Mouse (Mus musculus): ENCODE measurements around the gene Lrba. TPM values are rescaled to one million over a fixed set of nuclear protein-coding genes. Genes with fewer than 3 reads are reported as not detected.

The Lrba gene
- 23.5 and 38.4 TPM in 2 replicates for polyA plus RNA-seq (2012; rRNA removed)

- no peak for DNase-seq (ENCODE audit: low read depth, low spot score)
- under 1% methylated on average over 51 of the region's 55 CpGs for WGBS
These were observed at the start of gene Lrba for GRCm38 (mm10) chr3:86224564-86225421. Lrba (plus strand) TSS chr3:86224680.

DNA sequence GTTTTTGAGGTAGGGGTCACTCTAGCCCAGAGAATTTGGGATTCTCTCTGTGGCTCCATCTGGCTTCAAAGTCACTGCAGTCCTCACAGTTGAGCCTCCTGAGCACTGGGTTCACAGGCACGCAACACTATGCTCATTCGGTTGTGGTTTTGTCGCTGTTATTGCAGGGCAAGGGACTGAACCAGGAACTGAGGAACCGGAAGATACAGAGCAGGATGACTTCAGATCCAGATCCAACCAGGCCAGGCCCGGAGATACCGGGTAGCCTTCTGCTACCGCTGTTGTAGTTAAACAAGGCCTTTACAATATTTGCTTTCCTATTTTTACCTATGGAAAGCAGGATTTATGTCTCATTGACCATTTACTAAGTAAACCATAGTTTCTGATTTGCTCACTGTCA, 44.8 kb upstream of the Lrba start:
- 33% methylated on average over 7 of the region's 7 CpGs for WGBS
- DNase-seq (ENCODE audit: low read depth, low spot score), result peak; percentile 51

- WGBS, result 33% methylated on average over 5 of the region's 5 CpGs
- DNase-seq (ENCODE audit: low read depth, low spot score), result no peak
These were observed 43.4 kb upstream of the Lrba start for GRCm38 (mm10) chr3:86181107-86181506.

- DNase-seq (ENCODE audit: low read depth, low spot score), result no peak
- WGBS, result 90% methylated on average over 7 of the region's 7 CpGs
These were observed 39.9 kb upstream of the Lrba start for GRCm38 (mm10) chr3:86184546-86184945.

- 34% methylated on average over 5 of the region's 5 CpGs for WGBS
- DNase-seq (ENCODE audit: low read depth, low spot score), result no peak
These were observed 36.6 kb upstream of the Lrba start for GRCm38 (mm10) chr3:86187736-86188389.

GRCm38 (mm10) chr3:86195981-86196380, 28.5 kb upstream of the Lrba start:
- WGBS, result 64% methylated on average over 15 of the region's 15 CpGs
- no peak for DNase-seq (ENCODE audit: low read depth, low spot score)

DNA sequence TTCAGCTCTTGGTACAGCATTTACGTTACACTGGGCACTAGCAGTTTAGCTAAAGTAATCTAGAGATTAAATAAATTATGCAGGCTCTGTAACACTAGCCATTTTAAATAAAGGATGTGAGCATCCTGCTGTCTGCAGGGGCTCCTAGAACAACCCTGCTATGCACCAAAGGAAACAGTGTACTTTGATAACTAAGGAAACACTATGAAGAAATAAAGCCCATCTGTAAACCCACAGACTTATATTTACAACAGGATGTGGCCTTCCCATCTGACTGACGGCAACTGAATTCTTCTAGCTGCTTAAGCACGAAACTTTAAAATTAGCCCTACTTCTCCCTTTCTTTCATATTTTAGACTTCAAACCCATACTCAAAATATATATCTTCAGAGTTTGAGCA, 28.0 kb upstream of the Lrba start:
- DNase-seq (ENCODE audit: low read depth, low spot score), result no peak
- WGBS, result 77% methylated on average over 3 of the region's 3 CpGs

- DNase-seq (ENCODE audit: low read depth, low spot score), result no peak
- 88% methylated on average over 1 of the region's 1 CpGs for WGBS
These were observed 22.8 kb upstream of the Lrba start for GRCm38 (mm10) chr3:86201645-86202175.

GRCm38 (mm10) chr3:86202449-86202848, 22.0 kb upstream of the Lrba start:
- no peak for DNase-seq (ENCODE audit: low read depth, low spot score)
- WGBS, result 92% methylated on average over 3 of the region's 3 CpGs

GRCm38 (mm10) chr3:86204608-86205358, 19.7 kb upstream of the Lrba start:
- no peak for DNase-seq (ENCODE audit: low read depth, low spot score)
- WGBS, result 90% methylated on average over 6 of the region's 6 CpGs

DNA sequence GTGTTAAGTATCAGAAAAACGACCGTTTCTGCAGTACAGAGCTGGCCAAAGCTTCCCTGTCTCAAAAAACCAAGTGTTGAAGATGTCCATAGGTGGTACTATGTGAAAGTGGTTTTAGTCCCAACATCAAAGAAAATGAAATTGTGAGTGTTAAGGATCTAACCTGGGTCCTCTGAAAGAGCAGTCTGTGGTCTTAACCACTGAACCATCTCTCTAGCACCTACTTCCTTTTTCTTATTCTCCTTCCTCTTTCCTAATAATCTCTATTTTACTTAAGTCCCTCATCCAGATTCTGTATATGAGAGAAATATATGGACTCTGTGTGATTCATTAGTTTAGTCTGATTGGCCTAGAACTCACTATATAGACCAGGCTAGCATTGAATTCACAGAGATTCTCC, 17.9 kb upstream of the Lrba start:
- DNase-seq (ENCODE audit: low read depth, low spot score), result no peak
- WGBS, result 84% methylated on average over 2 of the region's 2 CpGs

- DNase-seq (ENCODE audit: low read depth, low spot score), result no peak
- 87% methylated on average over 10 of the region's 10 CpGs for WGBS
These were observed 14.1 kb upstream of the Lrba start for GRCm38 (mm10) chr3:86210267-86210939.

- WGBS, result 77% methylated on average over 3 of the region's 3 CpGs
- no peak for DNase-seq (ENCODE audit: low read depth, low spot score)
These were observed 13.5 kb upstream of the Lrba start for GRCm38 (mm10) chr3:86210959-86211358.

- no peak for DNase-seq (ENCODE audit: low read depth, low spot score)
- 88% methylated on average over 4 of the region's 4 CpGs for WGBS
These were observed 10.2 kb upstream of the Lrba start for GRCm38 (mm10) chr3:86214248-86214647.

DNA sequence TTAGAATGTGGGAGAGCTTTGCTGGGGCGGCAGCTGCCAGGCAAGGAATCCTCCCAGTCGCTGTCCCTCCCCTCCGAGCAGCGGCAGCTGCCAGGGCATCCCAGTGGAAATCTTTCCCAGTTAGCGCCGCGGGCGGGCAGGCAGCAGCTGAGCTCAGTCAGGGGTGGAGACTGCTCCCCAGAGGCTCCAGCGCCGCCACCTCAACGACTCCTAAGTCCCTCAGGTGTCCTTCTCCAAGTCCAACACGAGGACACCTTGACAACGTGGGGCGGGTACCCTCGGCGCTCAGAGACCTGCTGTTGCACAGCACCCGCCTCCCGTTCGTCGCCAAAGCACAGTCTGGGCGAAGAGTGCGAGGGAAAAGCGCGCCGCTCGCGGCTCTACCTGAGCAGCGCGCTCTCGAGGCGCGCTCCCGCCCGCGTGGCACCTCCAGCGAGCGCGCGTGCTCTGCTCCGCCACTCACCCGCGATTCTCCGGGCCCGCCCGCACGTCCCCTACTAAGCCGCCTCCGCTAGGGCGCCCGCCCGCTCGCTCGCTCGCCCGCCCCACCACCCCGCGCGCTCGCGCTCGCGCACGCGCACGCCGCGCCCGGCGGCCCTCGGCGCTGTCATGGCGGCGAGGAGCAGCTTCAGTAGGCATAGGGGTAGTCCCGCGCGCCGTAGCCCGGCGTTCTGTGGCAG, 706 bp upstream of the Lrba start:
- WGBS, result under 1% methylated on average over 76 of the region's 79 CpGs
- DNase-seq (ENCODE audit: low read depth, low spot score), result no peak

- under 1% methylated on average over 28 of the region's 28 CpGs for WGBS
- DNase-seq (ENCODE audit: low read depth, low spot score), result no peak
These were observed 241 bp upstream of the Lrba start for GRCm38 (mm10) chr3:86224314-86224563.

DNA sequence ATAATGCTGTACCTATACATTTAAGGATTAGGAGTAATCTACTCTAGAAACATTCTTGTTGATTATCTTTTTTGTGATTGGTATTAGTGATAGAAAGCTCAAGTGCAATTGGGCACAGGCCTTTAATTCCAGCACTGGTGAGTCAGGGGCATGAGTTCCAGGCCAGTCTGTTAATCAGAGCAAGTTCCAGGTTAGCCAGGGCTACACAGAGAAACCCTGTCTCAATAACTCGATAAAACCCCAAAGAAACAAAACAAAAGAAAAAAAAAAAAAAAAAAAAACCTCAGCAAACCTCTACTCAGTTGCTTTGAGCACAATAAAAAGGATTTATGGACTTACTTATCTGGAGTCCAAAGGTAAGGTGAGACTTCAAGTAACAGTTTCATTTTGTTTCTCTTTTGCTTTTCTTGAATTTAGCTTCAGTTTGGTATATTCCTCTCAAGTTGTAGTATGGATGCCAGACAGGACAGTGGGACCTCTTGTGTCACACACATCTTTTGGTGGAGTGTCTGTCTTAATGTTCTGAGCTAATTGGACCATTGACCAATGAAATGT, 7.1 kb downstream of the Lrba start:
- 0% methylated on average over 1 of the region's 1 CpGs for WGBS
- DNase-seq (ENCODE audit: low read depth, low spot score), result no peak

GRCm38 (mm10) chr3:86247193-86247592, 22.7 kb downstream of the Lrba start:
- DNase-seq (ENCODE audit: low read depth, low spot score), result no peak
- WGBS, result 86% methylated on average over 8 of the region's 8 CpGs

- 80% methylated on average over 1 of the region's 1 CpGs for WGBS
- DNase-seq (ENCODE audit: low read depth, low spot score), result no peak
These were observed 26.7 kb downstream of the Lrba start for GRCm38 (mm10) chr3:86251212-86251611.
